Mouse (Mus musculus) left cerebral cortex, adult 8-10 months (tissue): ENCODE data around the gene Fnbp4. TPM values are rescaled to one million over a fixed set of nuclear protein-coding genes. Genes with fewer than 3 reads are reported as not detected.
A peak's percentile ranks its signal among the peaks of the same experiment; 100 is the strongest.
"Not testable (repeated sequence)": the region's sequence is repeated elsewhere in the genome, so short reads cannot be mapped to it uniquely, and the experiment has no call there.

ENCODE experiments used
- DNase-seq, 2 experiments: peaks; one replicate each; pipeline ENCODE4 v3.0.0; 2022; ENCODE audit warnings: low spot score in 2 of 2
- total RNA-seq, 4 experiments: library from RNA; stranded (reverse); gene quantifications; 2 replicates each; pipeline ENCODE4 v1.2.4; 2022

The Fnbp4 gene
- total RNA-seq, 4 experiments from 2014 or later, result 51.0 to 66.7 (median 59.2) TPM

GRCm38 (mm10) chr2:90782901-90783486 is 37.8 kb downstream of the Fnbp4 start:
- no peak for DNase-seq

DNA sequence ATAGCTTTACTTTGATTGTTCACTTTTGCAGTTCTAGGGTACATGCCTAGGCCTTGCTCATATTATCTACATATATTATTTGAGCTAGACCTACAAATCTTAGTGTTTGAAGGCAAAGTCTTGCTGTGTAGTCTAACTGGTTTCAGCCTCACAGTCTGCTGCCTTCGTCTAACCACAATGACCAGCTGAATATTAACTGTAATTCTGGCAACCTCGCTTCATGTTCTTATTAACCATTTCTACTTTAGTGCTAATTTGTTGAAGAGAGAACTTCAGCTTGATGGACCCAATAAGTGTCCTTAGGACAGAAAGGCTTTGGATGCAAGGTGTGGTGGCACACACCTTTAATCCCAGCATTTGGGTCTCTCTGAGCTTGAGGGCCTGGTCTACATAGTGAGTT is 43.0 kb downstream of the Fnbp4 start:
- DNase-seq, result no peak

- no peak for DNase-seq
Measured at GRCm38 (mm10) chr2:90808241-90809126, 63.3 kb downstream of the Fnbp4 start.

DNA sequence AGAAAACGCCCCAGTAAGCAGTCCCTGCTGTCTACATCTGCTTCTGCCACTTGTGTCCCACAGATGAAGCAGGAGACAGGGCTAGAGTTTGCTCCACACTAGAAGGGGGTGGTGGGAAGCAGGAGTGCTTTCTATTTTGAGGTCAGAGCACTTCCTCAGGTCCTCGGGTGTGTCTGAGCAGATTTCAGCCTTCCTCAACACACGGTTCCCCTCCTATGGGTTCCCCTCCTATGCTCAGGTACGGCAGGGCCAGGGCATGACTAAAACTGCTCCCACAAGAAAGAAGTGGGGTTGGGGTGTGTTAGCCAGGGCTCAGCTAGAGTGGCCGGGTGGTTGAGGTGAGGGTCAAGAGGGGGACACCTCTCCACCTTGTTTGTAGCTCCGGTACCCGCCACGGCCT is 65.6 kb downstream of the Fnbp4 start:
- no peak for DNase-seq

DNA sequence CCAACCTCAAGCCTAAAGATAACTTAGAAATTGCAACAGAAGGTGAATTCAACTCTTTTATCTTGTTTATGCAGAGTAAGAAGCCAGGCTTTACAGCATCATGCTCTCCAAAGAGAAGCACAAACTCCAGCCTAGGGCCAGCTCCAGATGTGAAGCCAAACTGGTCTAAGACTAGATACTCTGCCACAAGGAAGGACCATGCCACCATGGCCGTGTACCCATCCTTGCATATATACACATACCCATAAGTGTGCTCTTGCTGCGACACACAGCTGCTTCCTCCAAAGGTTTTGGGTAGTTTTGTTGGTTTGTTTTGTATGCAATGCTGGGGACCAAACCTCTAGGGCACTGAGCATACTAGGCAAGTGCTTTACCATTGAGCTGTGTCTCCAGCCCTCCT is 70.1 kb downstream of the Fnbp4 start:
- no peak for DNase-seq

- DNase-seq, result no peak
Measured at GRCm38 (mm10) chr2:90816144-90816543, 71.0 kb downstream of the Fnbp4 start.

DNA sequence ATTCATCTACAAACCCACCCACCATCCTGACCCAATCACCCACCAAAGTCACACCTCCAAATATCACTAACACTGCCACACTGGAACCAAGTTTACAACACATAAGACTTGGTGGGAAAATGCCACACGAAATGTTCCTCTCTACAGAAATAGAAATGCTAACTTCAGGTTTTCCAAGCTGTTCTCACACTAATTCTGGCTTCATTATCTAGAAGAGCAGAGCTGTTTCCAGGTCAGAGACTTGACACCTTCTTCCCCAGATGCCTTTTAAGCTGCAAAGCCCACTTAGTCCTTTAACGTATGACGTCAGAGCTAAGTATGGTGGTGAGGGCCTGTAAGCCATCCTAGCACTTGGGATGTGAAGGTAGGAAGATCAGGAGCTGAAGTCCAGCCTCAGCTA is 73.5 kb downstream of the Fnbp4 start:
- peak in 1 of 2 experiments; percentile 20 for DNase-seq

DNA sequence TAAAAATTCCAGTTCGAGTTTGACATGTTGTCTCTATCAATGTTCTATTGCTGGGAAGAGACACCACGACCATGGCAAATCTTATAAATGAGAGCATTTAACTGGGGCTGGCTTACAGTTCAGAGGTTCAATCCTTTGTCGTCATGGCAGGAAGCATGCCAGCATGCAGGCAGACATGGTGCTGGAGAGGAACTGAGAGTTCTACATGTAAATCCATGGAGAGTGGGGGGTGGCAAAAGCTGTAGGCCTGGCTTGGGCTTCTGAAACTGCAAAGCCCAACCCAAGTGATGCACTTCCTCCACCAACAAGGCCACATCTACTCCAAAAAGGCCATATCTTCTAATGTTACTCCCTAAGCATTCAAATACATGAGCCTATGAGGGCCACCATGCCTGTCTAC is 75.7 kb downstream of the Fnbp4 start:
- DNase-seq, result no peak

DNA sequence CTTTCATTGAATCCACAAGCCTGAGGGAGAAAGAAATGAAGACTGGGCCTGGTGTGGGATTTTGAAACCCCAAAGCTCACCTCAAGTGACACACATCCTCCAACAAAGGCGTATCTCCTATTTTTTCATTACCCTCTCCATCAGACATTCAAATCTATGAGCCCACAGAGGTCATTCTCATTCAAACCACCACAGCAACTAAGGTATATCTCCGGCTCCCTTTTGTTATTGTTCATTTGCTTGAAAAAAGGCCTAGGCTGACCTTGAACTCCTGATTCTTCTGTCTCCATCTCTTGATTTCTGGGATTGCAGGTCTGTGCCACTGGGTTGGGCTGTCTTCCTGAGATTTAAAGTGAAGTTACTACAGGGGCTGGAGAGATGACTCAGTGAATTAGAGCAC is 77.8 kb downstream of the Fnbp4 start:
- no peak for DNase-seq

DNA sequence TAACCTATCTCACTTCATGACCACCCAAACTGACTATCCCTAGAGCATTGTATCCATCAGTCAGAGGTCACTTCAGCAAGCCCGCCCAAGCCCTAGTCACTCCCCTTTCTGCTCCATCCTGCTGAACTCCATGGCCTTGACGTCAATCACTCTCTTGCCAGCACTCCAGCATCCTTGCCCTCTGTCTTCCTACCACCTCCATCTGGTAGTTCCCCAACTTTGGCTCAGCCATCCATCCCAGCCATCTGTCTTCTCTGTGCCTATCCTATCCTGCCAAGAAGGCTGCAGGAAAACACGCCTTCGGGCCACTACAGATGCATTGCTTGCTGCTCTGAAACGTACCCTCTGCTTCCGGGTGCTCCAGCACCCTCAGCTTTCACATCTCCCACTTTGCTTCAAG is 78.6 kb downstream of the Fnbp4 start:
- DNase-seq, result peak in 1 of 2 experiments; percentile 25

DNA sequence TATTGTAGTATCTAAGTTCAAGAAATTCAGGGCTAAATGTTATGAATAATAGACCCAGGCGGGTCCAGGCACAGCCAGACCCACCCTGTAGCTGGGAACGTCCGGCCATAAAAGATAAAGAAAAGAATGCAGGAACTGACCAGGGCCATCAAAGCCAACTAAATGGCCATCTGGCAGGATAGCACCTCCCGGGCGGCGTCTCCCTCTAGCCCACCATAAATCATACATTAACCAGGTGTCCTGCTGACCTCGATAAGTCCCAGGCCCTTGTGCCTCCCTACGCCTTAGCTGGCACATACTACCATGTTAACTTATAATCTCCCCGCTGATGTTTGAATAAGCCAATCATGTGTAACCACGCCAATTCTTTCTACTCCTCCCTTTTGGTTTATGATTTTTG is 79.4 kb downstream of the Fnbp4 start:
- not testable (repeated sequence) for DNase-seq

DNA sequence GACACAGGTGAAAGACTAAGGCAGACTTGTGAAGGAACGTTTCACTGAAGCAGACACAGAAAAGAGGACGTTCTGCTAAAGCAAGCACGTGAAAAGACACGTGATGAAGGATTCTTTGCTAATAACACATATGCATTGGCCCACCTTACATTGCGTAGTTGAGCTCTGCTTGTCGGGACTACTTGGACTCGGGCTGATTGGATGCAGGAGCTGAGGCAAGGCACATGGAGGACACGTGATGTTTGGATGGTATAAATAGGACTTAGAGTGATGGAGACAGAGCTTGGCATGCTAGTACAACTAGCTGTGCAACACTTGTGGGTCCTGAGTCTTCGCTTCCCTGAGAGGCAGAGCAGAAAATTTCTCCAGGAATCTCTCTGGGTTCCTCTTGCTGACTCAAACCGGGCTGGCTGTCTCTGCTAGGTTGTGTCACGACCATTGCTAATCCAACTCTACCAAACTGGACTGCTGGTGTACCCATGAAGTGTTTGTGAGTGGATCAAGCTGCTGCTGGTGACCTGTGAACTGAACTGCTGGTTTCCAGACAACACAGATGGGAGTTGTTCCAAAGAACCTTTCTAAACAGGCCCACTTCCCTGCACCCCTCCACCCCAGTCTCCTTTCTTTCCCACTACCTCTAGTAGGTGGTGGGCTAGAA is 80.5 kb downstream of the Fnbp4 start:
- DNase-seq, result no peak

DNA sequence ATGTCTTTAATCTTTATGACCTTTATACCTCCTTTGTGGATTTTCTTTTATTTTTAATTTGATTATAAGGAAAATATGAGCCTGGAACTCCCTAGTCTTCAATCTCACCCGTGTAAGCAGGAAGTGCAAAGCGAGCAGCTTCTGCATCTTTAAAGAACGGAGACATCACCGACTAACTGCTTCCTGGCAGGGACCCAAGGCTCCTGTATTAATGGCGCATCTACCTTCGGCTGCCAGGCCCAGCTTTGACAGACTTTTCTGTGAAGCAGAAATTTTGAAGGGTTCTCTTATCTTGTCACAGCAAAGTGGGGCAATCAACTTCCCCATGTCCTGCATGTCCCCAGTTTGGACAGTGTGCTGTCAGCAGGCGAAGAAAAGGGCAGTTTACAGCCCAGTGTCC is 83.6 kb downstream of the Fnbp4 start:
- no peak for DNase-seq

Other genes starting within 250 kb of the Fnbp4 start
- gene Ptprj, start 164.7 kb upstream of the Fnbp4 start, total RNA-seq, result 100 to 1,000 TPM in 1 of 4 experiments, 10 to 100 TPM in 3; 90.8 to 104 (median 95.0) TPM
- 10 to 100 TPM; 19.2 to 25.0 (median 20.2) TPM for gene Nup160, start 68.2 kb upstream of the Fnbp4 start, total RNA-seq
- 1 to 10 TPM in 3 of 4 experiments, under 1 TPM in 1; 0.75 to 1.5 (median 1.2) TPM for gene Agbl2, start 37.4 kb downstream of the Fnbp4 start, total RNA-seq
- gene Mtch2, start 101.8 kb downstream of the Fnbp4 start, total RNA-seq, result 100 to 1,000 TPM in 3 of 4 experiments, 10 to 100 TPM in 1; 99.3 to 117 (median 109) TPM
- 100 to 1,000 TPM; 243 to 258 (median 253) TPM for gene C1qtnf4, start 140.5 kb downstream of the Fnbp4 start, total RNA-seq
- gene Kbtbd4, start 159.4 kb downstream of the Fnbp4 start, total RNA-seq, result 10 to 100 TPM; 33.1 to 51.2 (median 40.3) TPM
- 100 to 1,000 TPM; 244 to 284 (median 255) TPM for gene Ndufs3, start 159.5 kb downstream of the Fnbp4 start, total RNA-seq
- gene Celf1, start 195.0 kb downstream of the Fnbp4 start, total RNA-seq, result 100 to 1,000 TPM; 129 to 151 (median 138) TPM